Mouse (Mus musculus) hindbrain, embryonic 14.5 days (tissue): ENCODE measurements around the gene Kdm6b. TPM values are rescaled to one million over a fixed set of nuclear protein-coding genes. Genes with fewer than 3 reads are reported as not detected.
"Not testable (repeated sequence)": the region's sequence is repeated elsewhere in the genome, so short reads cannot be mapped to it uniquely, and the experiment has no call there.

Source experiments
- ATAC-seq: fragments of 200-750 bp; cut with Nextera tagmentation; 2 replicates; pipeline ENCODE4 v1.8.0; 2017; ENCODE audit warnings: moderate number of reproducible peaks, mild to moderate bottlenecking, moderate TSS enrichment, moderate library complexity; ENCODE audit not compliant: low FRiP score
- DNase-seq: peaks from one replicate; pipeline ENCODE4 v3.0.0-alpha.2; 2015; ENCODE audit warnings: low spot score
- H3K27ac ChIP-seq: fragments of 300-500 bp; sonication (generic); 2 replicates; pipeline ENCODE4 v1.5.1; 2014; ENCODE audit warnings: mild to moderate bottlenecking, moderate library complexity
- H3K27me3 ChIP-seq: fragments of 300-500 bp; sonication (generic); 2 replicates; pipeline ENCODE4 v1.6.1; 2014; ENCODE audit warnings: mild to moderate bottlenecking, low read length, mixed read lengths; ENCODE audit not compliant: control insufficient read depth, insufficient read depth
- H3K36me3 ChIP-seq: fragments of 300-500 bp; sonication (generic); replicated peaks from 2 replicates; pipeline ENCODE4 v1.6.1; 2014; ENCODE audit not compliant: control insufficient read depth, insufficient read depth
- H3K4me1 ChIP-seq: fragments of 300-500 bp; sonication (generic); replicated peaks from 2 replicates; pipeline ENCODE4 v1.6.1; 2014; ENCODE audit warnings: antibody characterized with exemption, low read length, mixed read lengths; ENCODE audit not compliant: control insufficient read depth, insufficient read depth
- H3K4me2 ChIP-seq: fragments of 300-500 bp; sonication (generic); replicated peaks from 2 replicates; pipeline ENCODE4 v1.6.1; 2014; ENCODE audit warnings: mild to moderate bottlenecking, moderate library complexity
- H3K4me3 ChIP-seq: fragments of 300-500 bp; sonication (generic); replicated peaks from 2 replicates; pipeline ENCODE4 v1.5.1; 2014; ENCODE audit warnings: mild to moderate bottlenecking, low read length
- H3K9ac ChIP-seq: fragments of 300-500 bp; sonication (generic); 2 replicates; pipeline ENCODE4 v1.6.1; 2014
- H3K9me3 ChIP-seq: fragments of 300-500 bp; sonication (generic); 2 replicates; pipeline ENCODE4 v1.6.1; 2016; ENCODE audit warnings: low read length; ENCODE audit not compliant: control insufficient read depth
- WGBS: fragments of 180-500 bp; shearing (Covaris S2); extraction: QIAGEN DNeasy Blood & Tissue Kit; methylation state at CpG from one replicate; pipeline ENCODE4 v1.1.7; 2014; 5-methylcytosine and 5-hydroxymethylcytosine counted together
- polyA plus RNA-seq: library from polyadenylated mRNA; unstranded; fragments of >200 nt; fragmentation: Nextera tagmentation; extraction: Ambion mirVana; gene quantifications from 2 replicates; pipeline ENCODE4 v1.2.1, GENCODE M21; 2014

Kdm6b gene
- polyA plus RNA-seq, 1 experiment from 2014 or later: 33.0 TPM

DNA sequence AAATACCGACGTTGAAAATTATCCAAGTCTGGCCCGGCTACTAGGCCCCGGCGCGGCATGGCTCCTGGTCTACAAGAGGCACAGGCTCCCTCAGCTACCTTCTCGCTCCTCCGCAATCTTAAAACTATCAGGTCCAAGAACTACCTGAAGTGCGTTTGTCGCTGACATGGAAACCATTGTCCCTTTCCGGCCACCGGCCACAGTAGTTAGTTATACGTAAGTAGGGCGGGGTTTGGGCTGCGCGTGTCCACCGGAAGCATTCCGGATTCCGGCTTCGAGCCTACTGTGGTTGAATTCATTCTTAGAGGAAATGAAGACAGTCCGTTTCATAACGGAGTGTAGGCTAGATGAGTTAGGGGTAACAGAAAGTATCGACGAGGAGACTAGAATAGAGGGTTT, 18.2 kb downstream of the Kdm6b start, which contains the start of the genes Naa38 and Cyb5d1:
Naa38 (plus strand) TSS at position 253 of the 399 bp plus-strand sequence.
Cyb5d1 (minus strand) TSS at position 397 of the 399 bp plus-strand sequence.
- WGBS: under 1% methylated on average over 19 of the region's 24 CpGs
- H3K27ac ChIP-seq: peak within 1 kb of the TSS; percentile 98
- ATAC-seq (peak; percentile 77), DNase-seq (peak; percentile 88)
- peak within 1 kb of the TSS; percentile 93 for H3K4me2 ChIP-seq
- peaks cover 34% of the 10 kb centered on the region for H3K36me3 ChIP-seq
- H3K9ac ChIP-seq: peak within 1 kb of the TSS; percentile 87
- H3K9me3 ChIP-seq, H3K27me3 ChIP-seq: not testable (repeated sequence)
- peak within 1 kb of the TSS; percentile 64 for H3K4me3 ChIP-seq
- H3K4me1 ChIP-seq: peaks cover 15% of the 10 kb centered on the region

DNA sequence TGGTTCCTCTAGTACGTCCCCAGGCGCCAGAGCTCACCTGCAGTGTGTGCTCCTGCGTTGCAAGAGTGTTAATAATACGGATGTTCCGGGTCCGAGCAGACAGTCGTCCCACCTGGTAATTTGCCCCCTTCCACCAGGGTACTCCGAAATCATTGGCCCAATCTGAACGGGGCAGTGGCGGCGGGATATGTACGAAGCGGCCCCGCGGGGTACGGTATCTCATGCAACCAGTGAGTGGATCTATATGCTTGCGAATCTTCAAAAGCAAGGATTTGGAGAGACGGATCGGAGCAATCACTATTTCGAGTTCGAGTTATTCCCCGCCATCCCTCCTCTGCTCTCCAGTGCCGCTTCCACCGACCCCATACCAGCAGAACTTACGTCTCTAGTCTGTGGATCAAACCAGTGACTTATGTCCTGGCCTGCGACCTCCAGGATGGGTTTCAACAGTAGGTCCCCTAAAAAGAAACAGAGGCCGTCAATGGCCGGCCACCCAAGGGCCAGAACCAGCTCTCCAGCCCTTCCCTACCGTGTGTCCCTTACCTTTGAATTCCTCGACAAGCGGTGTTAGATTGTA, 18.8 kb downstream of the Kdm6b start:
- H3K9me3 ChIP-seq, H3K27me3 ChIP-seq, ATAC-seq, DNase-seq: not testable (repeated sequence)
- Histone ChIP-seq H3K9ac (peak overlapping the region; percentile 87), H3K4me3 (peak overlapping the region; percentile 64), H3K27ac (peak overlapping the region; percentile 98), H3K4me1 (peaks cover 15% of the 10 kb centered on the region), H3K36me3 (peaks cover 28% of the 10 kb centered on the region), H3K4me2 (peak overlapping the region; percentile 70)
- WGBS: 2% methylated on average over 30 of the region's 31 CpGs

DNA sequence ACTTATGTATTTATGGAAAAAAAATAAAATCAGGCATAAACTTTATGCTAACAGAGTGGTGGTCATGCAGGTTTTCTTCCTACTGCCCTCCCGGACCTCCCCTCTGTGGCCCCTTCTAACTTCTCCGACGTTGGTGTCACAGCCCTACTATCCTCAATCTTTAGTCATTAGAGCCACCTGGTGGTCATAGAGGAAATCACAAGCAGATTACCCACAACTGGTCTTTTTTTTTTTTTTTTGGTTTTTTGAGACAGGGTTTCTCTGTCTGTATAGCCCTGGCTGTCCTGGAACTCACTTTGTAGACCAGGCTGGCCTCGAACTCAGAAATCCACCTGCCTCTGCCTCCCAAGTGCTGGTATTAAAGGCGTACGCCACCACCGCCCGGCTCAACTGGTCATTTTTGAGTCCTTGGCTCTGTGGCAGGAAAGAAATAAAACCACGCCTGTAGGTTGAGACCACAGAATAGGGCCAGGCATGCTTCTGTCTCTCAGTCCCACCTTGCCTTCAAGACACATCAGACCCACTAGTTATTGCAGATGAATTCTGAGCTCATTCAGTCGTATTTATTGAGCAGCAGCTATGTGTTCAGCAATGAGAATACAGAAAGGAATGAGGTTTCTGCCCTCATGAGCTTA, 23.0 kb downstream of the Kdm6b start:
- DNase-seq: peak; percentile 90
- Histone ChIP-seq H3K9ac (no peak overlapping the region), H3K36me3 (no peaks in the 10 kb centered on the region), H3K4me3 (no peak overlapping the region), H3K27ac (no peak overlapping the region), H3K9me3 (no peaks in the 10 kb centered on the region), H3K4me2 (no peak overlapping the region), H3K4me1 (peaks cover 6% of the 10 kb centered on the region; the same call in 1 of the 2 replicates), H3K27me3 (no peaks in the 10 kb centered on the region)
- peak; percentile 32; the same call in 1 of the 2 replicates for ATAC-seq
- 47% methylated on average over 10 of the region's 10 CpGs for WGBS

DNA sequence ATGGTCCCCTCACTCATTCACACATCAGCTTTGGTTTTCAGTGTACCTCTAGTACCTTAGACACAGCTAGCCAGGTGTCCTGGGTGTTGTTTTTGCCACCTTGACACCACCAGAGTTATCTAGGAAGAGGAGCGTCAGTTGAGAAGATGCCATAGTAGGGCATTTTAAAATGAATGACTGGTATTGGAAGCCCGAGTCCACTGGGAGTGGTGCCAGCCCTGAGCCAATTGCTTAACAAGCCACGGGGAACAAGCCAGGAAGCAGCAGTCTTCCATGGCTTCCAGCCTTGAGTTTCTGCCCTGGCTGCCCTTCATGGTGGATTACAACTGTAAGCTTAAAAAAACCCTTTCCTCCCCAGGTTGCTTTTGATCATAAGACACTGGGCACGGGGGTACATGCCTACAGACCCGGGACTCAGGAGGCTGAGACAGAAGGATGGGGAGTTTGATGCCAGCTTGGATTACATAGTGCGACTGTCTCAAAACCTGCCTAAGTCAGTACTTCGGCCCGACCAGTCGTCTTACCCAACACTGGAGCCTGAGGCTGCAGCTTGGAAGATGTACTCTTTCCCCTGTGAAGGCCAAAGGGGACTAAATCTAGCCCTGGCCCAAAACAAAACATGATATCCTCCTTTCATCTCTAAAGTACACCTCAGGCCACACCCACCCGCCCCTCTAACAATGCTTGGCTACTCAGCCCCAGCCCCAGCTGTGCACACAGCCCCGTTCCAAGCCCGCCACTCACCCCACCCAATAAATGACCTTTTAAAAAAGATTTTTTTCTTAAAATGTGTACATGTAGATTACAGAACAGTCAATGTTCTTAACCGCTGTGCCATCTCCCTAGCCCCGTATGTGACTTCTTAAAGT, 23.7 kb downstream of the Kdm6b start:
- Histone ChIP-seq H3K4me1 (peaks cover 6% of the 10 kb centered on the region; the same call in 1 of the 2 replicates), H3K9ac (no peak overlapping the region), H3K27me3 (no peaks in the 10 kb centered on the region), H3K9me3 (no peaks in the 10 kb centered on the region), H3K27ac (no peak overlapping the region), H3K36me3 (no peaks in the 10 kb centered on the region), H3K4me3 (no peak overlapping the region), H3K4me2 (no peak overlapping the region)
- 64% methylated on average over 14 of the region's 14 CpGs for WGBS
- no peak for ATAC-seq
- no peak for DNase-seq

DNA sequence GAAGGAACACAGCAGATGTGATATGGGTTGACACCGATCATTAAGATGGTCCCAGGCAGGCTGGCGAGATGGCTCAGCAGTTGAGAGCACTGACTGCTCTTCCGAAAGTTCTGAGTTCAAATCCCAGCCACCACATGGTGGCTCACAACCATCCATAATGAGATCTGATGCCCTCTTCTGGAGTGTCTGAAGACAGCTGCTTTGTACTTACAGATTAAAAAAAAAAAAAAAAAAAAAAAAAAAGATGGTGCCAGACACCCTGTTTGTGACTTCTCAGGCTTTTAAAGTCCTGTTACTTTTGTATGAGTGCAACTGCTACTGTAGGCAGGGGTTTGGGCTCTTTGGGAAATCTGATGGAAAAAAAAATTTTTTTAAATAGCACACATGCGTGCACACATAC, 24.8 kb downstream of the Kdm6b start:
- Histone ChIP-seq H3K9ac (no peak overlapping the region), H3K36me3 (no peaks in the 10 kb centered on the region), H3K27me3 (no peaks in the 10 kb centered on the region), H3K4me2 (no peak overlapping the region), H3K9me3 (no peaks in the 10 kb centered on the region), H3K4me3 (no peak overlapping the region), H3K4me1 (no peaks in the 10 kb centered on the region), H3K27ac (no peak overlapping the region)
- no peak for ATAC-seq
- WGBS: 96% methylated on average over 4 of the region's 4 CpGs
- DNase-seq: no peak

DNA sequence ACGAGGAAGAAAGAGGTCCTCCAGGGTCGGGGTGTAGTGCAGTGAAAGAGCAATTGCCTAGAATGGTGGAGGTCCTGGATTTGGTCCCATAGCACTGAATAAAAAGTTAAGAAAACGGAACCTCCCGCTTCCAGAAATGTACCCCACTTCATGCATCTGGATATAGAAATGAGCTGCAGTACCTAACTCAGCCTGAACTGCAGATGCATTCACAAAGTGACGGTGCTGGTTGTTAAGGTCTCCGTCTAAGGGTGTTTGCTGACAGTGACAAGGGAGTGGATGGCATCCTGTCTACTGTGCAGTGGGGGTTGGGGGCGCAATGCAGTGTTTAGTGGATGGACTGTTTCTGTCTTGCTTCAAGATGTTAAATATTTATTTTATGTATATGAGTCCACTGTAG, 26.7 kb downstream of the Kdm6b start:
- H3K36me3 ChIP-seq: no peaks in the 10 kb centered on the region
- DNase-seq (no peak), ATAC-seq (no peak)
- H3K4me3 ChIP-seq: no peak overlapping the region
- no peak overlapping the region for H3K9ac ChIP-seq
- no peaks in the 10 kb centered on the region for H3K4me1 ChIP-seq
- no peak overlapping the region for H3K4me2 ChIP-seq
- no peak overlapping the region for H3K27ac ChIP-seq
- WGBS: 83% methylated on average over 7 of the region's 7 CpGs
- no peaks in the 10 kb centered on the region for H3K27me3 ChIP-seq
- H3K9me3 ChIP-seq: no peaks in the 10 kb centered on the region

DNA sequence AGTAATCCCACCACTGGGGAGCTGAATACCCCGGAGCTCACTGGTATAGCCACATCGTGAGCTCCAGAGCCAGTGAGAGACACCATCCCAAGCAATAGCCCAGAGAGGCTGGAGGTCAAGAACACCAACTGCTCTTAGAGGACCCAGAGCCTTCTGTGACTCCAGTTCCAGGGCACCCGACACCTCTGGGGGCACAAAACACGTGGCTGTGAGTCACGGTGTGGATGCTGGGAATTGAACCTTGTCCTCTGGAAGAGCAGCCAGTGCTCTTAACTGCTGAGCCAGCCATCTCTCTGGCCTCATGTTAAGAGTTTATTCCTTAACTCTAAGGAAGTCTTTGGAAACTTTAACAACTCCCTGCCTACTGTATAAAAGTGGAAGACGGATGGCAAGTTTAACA, 28.5 kb downstream of the Kdm6b start:
- no peak overlapping the region for H3K4me3 ChIP-seq
- ATAC-seq: no peak
- H3K4me1 ChIP-seq: no peaks in the 10 kb centered on the region
- H3K4me2 ChIP-seq: no peak overlapping the region
- 82% methylated on average over 6 of the region's 6 CpGs for WGBS
- no peaks in the 10 kb centered on the region for H3K9me3 ChIP-seq
- H3K27me3 ChIP-seq: no peaks in the 10 kb centered on the region
- DNase-seq: no peak
- H3K36me3 ChIP-seq: no peaks in the 10 kb centered on the region
- no peak overlapping the region for H3K27ac ChIP-seq
- no peak overlapping the region for H3K9ac ChIP-seq

DNA sequence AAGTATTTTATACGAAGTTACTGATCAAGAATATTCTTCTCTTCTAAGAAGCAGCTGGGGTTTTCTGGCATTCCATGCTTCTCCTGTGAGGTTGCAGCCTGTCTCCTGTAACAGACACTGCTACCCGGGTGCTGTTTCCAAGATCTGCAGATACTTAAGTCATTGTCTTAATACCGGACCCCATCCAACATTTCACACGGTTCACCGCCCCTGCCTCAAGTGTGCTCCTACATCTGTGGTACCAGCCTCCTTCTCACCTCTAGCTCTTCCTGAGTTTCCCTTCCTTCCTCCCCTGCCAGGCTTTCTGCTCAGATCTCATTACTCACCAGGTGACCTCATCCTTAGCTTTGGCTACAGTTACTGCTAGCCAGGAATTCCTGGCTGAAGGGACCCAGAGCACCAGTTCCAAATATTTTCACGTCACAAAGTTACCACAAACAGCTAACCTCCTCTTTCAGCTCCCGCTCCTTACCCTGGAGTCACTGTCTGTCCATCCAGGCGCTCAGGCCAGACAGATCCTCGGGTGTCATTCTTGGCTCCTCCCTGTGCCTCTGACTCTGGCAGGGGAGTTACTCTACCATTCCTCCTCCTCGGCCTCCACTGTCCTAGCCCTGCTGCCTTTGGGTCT, 30.9 kb downstream of the Kdm6b start:
- Histone ChIP-seq H3K36me3 (no peaks in the 10 kb centered on the region), H3K4me3 (no peak overlapping the region), H3K27ac (no peak overlapping the region), H3K9me3 (no peaks in the 10 kb centered on the region), H3K4me2 (no peak overlapping the region), H3K27me3 (no peaks in the 10 kb centered on the region), H3K9ac (0 out of 2 replicates have a peak overlapping the region, but pooled peaks have one; percentile 24), H3K4me1 (no peaks in the 10 kb centered on the region)
- no peak for DNase-seq
- ATAC-seq: no peak
- 67% methylated on average over 10 of the region's 10 CpGs for WGBS

DNA sequence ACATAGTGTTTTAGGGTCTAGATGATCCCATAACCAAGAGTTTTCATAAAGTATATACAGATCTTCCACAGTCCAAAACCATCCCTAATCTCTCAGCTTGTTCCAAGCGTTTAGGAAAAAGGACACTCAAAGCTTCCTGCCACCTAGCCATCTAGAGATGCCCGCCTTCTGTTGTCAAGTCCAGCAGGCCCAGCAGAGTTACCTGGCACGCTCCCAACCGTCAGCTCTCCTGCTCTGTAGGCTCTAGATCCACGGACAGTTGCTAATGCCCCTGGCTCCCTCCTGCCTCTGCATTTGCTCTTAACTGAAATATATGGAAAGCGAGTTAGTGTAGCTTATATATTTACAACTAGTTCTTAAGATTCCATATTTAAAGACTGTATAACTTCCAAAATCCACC, 32.1 kb downstream of the Kdm6b start:
- ATAC-seq (no peak), DNase-seq (no peak)
- WGBS: 81% methylated on average over 6 of the region's 6 CpGs
- no peaks in the 10 kb centered on the region for H3K4me1 ChIP-seq
- H3K9me3 ChIP-seq: no peaks in the 10 kb centered on the region
- H3K36me3 ChIP-seq: peaks cover 4% of the 10 kb centered on the region; the same call in 1 of the 2 replicates
- H3K27ac ChIP-seq: no peak overlapping the region
- H3K27me3 ChIP-seq: no peaks in the 10 kb centered on the region
- no peak overlapping the region for H3K9ac ChIP-seq
- no peak overlapping the region for H3K4me3 ChIP-seq
- no peak overlapping the region for H3K4me2 ChIP-seq
